Mouse (Mus musculus) spleen, adult 18-20 months (tissue): ENCODE results near the gene Sox13.

Experiments used
- DNase-seq, 2 experiments: peaks; one replicate each; pipeline ENCODE4 v3.0.0; 2022; ENCODE audit warnings: mixed read lengths in 2 of 2

Gene Sox13

GRCm38 (mm10) chr1:133423543-133424480 lies at the start of gene Sox13:
Gene Sox13 (minus strand): TSS chr1:133424377.
- no peak for DNase-seq

- no peak for DNase-seq
Observed at GRCm38 (mm10) chr1:133471556-133471955, 47.4 kb upstream of the Sox13 start.

GRCm38 (mm10) chr1:133471086-133471485 lies 46.9 kb upstream of the Sox13 start:
- no peak for DNase-seq

GRCm38 (mm10) chr1:133470242-133471025 lies 46.3 kb upstream of the Sox13 start:
- no peak for DNase-seq

- no peak for DNase-seq
Observed at GRCm38 (mm10) chr1:133469213-133469612, 45.0 kb upstream of the Sox13 start.

- no peak for DNase-seq
Observed at GRCm38 (mm10) chr1:133468751-133469150, 44.6 kb upstream of the Sox13 start.

- no peak for DNase-seq
Observed at GRCm38 (mm10) chr1:133467905-133468304, 43.7 kb upstream of the Sox13 start.

GRCm38 (mm10) chr1:133463138-133463537 lies 39.0 kb upstream of the Sox13 start:
- no peak for DNase-seq

- no peak for DNase-seq
Observed at GRCm38 (mm10) chr1:133460996-133461395, 36.8 kb upstream of the Sox13 start.

- DNase-seq, result no peak
Observed at GRCm38 (mm10) chr1:133456097-133456496, 31.9 kb upstream of the Sox13 start.

- no peak for DNase-seq
Observed at GRCm38 (mm10) chr1:133452564-133453165, 28.5 kb upstream of the Sox13 start.

- DNase-seq, result no peak
Observed at GRCm38 (mm10) chr1:133451869-133452563, 27.8 kb upstream of the Sox13 start.

GRCm38 (mm10) chr1:133451025-133451424 lies 26.8 kb upstream of the Sox13 start:
- no peak for DNase-seq

GRCm38 (mm10) chr1:133448351-133448931 lies 24.3 kb upstream of the Sox13 start:
- no peak for DNase-seq

- DNase-seq, result no peak
Observed at GRCm38 (mm10) chr1:133446291-133446690, 22.1 kb upstream of the Sox13 start.

GRCm38 (mm10) chr1:133444315-133444714 lies 20.1 kb upstream of the Sox13 start:
- DNase-seq, result no peak

GRCm38 (mm10) chr1:133437916-133438683 lies 13.9 kb upstream of the Sox13 start:
- DNase-seq, result no peak

GRCm38 (mm10) chr1:133434756-133435112 lies 10.6 kb upstream of the Sox13 start:
- DNase-seq, result no peak

- no peak for DNase-seq
Observed at GRCm38 (mm10) chr1:133434018-133434755, 10.0 kb upstream of the Sox13 start.

GRCm38 (mm10) chr1:133432566-133432965 lies 8.4 kb upstream of the Sox13 start:
- no peak for DNase-seq

- DNase-seq, result no peak
Observed at GRCm38 (mm10) chr1:133431133-133431532, 7.0 kb upstream of the Sox13 start.
